Mouse (Mus musculus): ENCODE measurements around the gene BC028528. TPM values are rescaled to one million over a fixed set of nuclear protein-coding genes. Genes with fewer than 3 reads are reported as not detected.
"Not testable (repeated sequence)": the region's sequence is repeated elsewhere in the genome, so short reads cannot be mapped to it uniquely, and the experiment has no call there.

The BC028528 gene
- 88.2 and 97.9 TPM in 2 replicates for total RNA-seq (2015)
- 114 and 117 TPM in 2 replicates for total RNA-seq (2017)

- peak; percentile 62 for ATAC-seq (ENCODE audit: poor library complexity, severe bottlenecking)
Measured at GRCm38 (mm10) chr3:95891211-95892065, at the start of gene BC028528. Gene BC028528 (minus strand): TSS chr3:95892005.

- peak; percentile 70 for ATAC-seq (ENCODE audit: poor library complexity, severe bottlenecking)
Measured at GRCm38 (mm10) chr3:95938835-95939234, 47.0 kb upstream of the BC028528 start.

- ATAC-seq (ENCODE audit: poor library complexity, severe bottlenecking): no peak
Measured at GRCm38 (mm10) chr3:95938217-95938616, 46.4 kb upstream of the BC028528 start.

GRCm38 (mm10) chr3:95934448-95934847 is 42.6 kb upstream of the BC028528 start:
- no peak for ATAC-seq (ENCODE audit: poor library complexity, severe bottlenecking)

- no peak for ATAC-seq (ENCODE audit: poor library complexity, severe bottlenecking)
Measured at GRCm38 (mm10) chr3:95933111-95933750, 41.4 kb upstream of the BC028528 start.

- no peak for ATAC-seq (ENCODE audit: poor library complexity, severe bottlenecking)
Measured at GRCm38 (mm10) chr3:95932566-95932965, 40.8 kb upstream of the BC028528 start.

GRCm38 (mm10) chr3:95932157-95932556 is 40.4 kb upstream of the BC028528 start:
- ATAC-seq (ENCODE audit: poor library complexity, severe bottlenecking): no peak

- no peak for ATAC-seq (ENCODE audit: poor library complexity, severe bottlenecking)
Measured at GRCm38 (mm10) chr3:95931471-95931870, 39.7 kb upstream of the BC028528 start.

GRCm38 (mm10) chr3:95930471-95930789 is 38.6 kb upstream of the BC028528 start:
- ATAC-seq (ENCODE audit: poor library complexity, severe bottlenecking): no peak

GRCm38 (mm10) chr3:95929581-95930470 is 38.0 kb upstream of the BC028528 start:
- ATAC-seq (ENCODE audit: poor library complexity, severe bottlenecking): peak; percentile 13; the same call in 1 of the 2 replicates

GRCm38 (mm10) chr3:95928658-95929503 is 37.1 kb upstream of the BC028528 start, which contains the start of gene Anp32e:
Gene Anp32e (plus strand): TSS chr3:95929246.
- peak; percentile 97 for ATAC-seq (ENCODE audit: poor library complexity, severe bottlenecking)

- ATAC-seq (ENCODE audit: poor library complexity, severe bottlenecking): no peak
Measured at GRCm38 (mm10) chr3:95928261-95928657, 36.5 kb upstream of the BC028528 start.

- ATAC-seq (ENCODE audit: poor library complexity, severe bottlenecking): no peak
Measured at GRCm38 (mm10) chr3:95925087-95925486, 33.3 kb upstream of the BC028528 start.

- no peak for ATAC-seq (ENCODE audit: poor library complexity, severe bottlenecking)
Measured at GRCm38 (mm10) chr3:95924185-95924584, 32.4 kb upstream of the BC028528 start.

GRCm38 (mm10) chr3:95923429-95923828 is 31.6 kb upstream of the BC028528 start:
- ATAC-seq (ENCODE audit: poor library complexity, severe bottlenecking): not testable (repeated sequence)

- ATAC-seq (ENCODE audit: poor library complexity, severe bottlenecking): not testable (repeated sequence)
Measured at GRCm38 (mm10) chr3:95920532-95920931, 28.7 kb upstream of the BC028528 start.

- peak; percentile 81 for ATAC-seq (ENCODE audit: poor library complexity, severe bottlenecking)
Measured at GRCm38 (mm10) chr3:95916760-95917159, 25.0 kb upstream of the BC028528 start.

GRCm38 (mm10) chr3:95914706-95915105 is 22.9 kb upstream of the BC028528 start:
- no peak for ATAC-seq (ENCODE audit: poor library complexity, severe bottlenecking)

GRCm38 (mm10) chr3:95907613-95908012 is 15.8 kb upstream of the BC028528 start:
- no peak for ATAC-seq (ENCODE audit: poor library complexity, severe bottlenecking)

- peak; percentile 67 for ATAC-seq (ENCODE audit: poor library complexity, severe bottlenecking)
Measured at GRCm38 (mm10) chr3:95906860-95907259, 15.1 kb upstream of the BC028528 start.
